Mouse (Mus musculus) 3134 (cell line): ENCODE results near the gene Smg7.

Source experiments
- DNase-seq: peaks from one replicate; pipeline ENCODE4 v3.0.0-alpha.2; 2011; ENCODE audit warnings: low spot score; ENCODE audit not compliant: insufficient read length; ENCODE audit errors: extremely low read depth

The Smg7 gene

GRCm38 (mm10) chr1:152809541-152810252 lies 92.7 kb downstream of the Smg7 start:
- no peak for DNase-seq

GRCm38 (mm10) chr1:152808392-152808680 lies 94.1 kb downstream of the Smg7 start:
- no peak for DNase-seq

- DNase-seq: no peak
Measured at GRCm38 (mm10) chr1:152807619-152808391, 94.6 kb downstream of the Smg7 start.

- no peak for DNase-seq
Measured at GRCm38 (mm10) chr1:152804907-152805306, 97.5 kb downstream of the Smg7 start.

- no peak for DNase-seq
Measured at GRCm38 (mm10) chr1:152800633-152801176, 101.7 kb downstream of the Smg7 start.

- DNase-seq: no peak
Measured at GRCm38 (mm10) chr1:152799897-152800296, 102.5 kb downstream of the Smg7 start, which contains the start of gene Ncf2. Gene Ncf2, plus strand, starts transcription at chr1:152800194.

GRCm38 (mm10) chr1:152798125-152798524 lies 104.3 kb downstream of the Smg7 start:
- no peak for DNase-seq

GRCm38 (mm10) chr1:152796683-152797263 lies 105.7 kb downstream of the Smg7 start:
- no peak for DNase-seq

GRCm38 (mm10) chr1:152795688-152796255 lies 106.7 kb downstream of the Smg7 start:
- DNase-seq: no peak

GRCm38 (mm10) chr1:152793495-152794130 lies 108.8 kb downstream of the Smg7 start:
- no peak for DNase-seq

GRCm38 (mm10) chr1:152792736-152793494 lies 109.5 kb downstream of the Smg7 start:
- DNase-seq: no peak

- no peak for DNase-seq
Measured at GRCm38 (mm10) chr1:152791269-152791668, 111.2 kb downstream of the Smg7 start.

- no peak for DNase-seq
Measured at GRCm38 (mm10) chr1:152790821-152791220, 111.6 kb downstream of the Smg7 start.

- no peak for DNase-seq
Measured at GRCm38 (mm10) chr1:152790254-152790653, 112.2 kb downstream of the Smg7 start.

GRCm38 (mm10) chr1:152788121-152788660 lies 114.3 kb downstream of the Smg7 start:
- no peak for DNase-seq
